Comparison of ENCODE assay signal across 1 mouse cellular context in the genomic region with DNA sequence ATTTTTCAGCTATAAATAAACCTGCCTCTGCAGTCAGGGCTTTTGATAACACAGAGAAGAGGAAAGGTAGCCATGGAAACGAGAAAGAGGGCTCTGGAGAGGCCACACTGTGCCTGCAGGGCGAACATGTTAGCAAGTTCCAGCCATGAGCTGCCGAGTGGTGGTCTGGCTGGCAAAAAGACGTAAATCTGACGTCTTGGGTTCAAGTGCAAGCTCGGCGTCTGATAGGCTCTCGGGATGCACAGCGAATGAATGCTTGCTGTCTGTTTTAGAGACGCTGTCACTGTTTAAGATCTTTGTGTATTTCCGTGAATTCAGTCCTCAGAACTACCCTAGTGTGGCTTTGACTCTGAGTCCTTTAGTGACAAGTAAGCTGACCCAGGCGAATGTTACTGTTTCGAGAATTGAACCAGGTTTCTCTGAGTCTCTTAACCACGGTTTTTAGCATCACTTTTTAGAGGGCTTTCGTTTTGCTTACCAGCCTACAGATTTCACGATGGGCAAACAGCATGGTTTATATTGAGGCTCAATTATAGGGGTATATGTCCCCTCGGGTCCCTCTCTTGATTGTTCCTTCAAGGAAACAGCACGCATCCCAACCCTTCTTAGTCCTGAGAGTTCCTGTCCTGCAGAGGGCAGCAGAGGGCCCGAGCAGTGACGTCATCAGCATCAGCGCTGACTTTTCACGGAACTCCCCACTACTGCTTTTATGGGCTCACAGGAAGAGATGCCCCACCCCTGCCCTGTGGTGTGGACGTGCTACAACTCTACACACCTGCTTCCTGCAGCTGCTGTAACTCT.
TF ChIP-seq lines count a peak whose summit lies in the region.

No protein-coding gene starts in this region.

TF ChIP-seq in CH12.LX, 34 proteins besides CTCF, POLR2A, EP300 and RAD21:
- TF ChIP-seq TBP (conservative IDR thresholded peaks at IDR 0.05; ENCODE audit: low read depth, low read length): no peak
- TF ChIP-seq MXI1 (IDR thresholded peaks at IDR 0.05; ENCODE audit: low read depth, low read length): no peak
- no peak for TF ChIP-seq CHD1 (IDR thresholded peaks at IDR 0.05; ENCODE audit: low read depth, low read length)
- TF ChIP-seq RCOR1 (conservative IDR thresholded peaks at IDR 0.05; ENCODE audit: low read depth, low read length): no peak
- TF ChIP-seq MEF2A (IDR thresholded peaks at IDR 0.05; ENCODE audit: borderline replicate concordance, low read depth, low read length): no peak
- TF ChIP-seq NELFE (IDR thresholded peaks at IDR 0.05; ENCODE audit: low read depth, low read length): peak; percentile 9; the same call in 1 of the 2 replicates
- TF ChIP-seq MAFK (IDR thresholded peaks at IDR 0.05; ENCODE audit: insufficient replicate concordance, low read length): no peak
- no peak for TF ChIP-seq MYC (IDR thresholded peaks at IDR 0.05; ENCODE audit: low read depth, low read length)
- TF ChIP-seq MAX (IDR thresholded peaks at IDR 0.05; ENCODE audit: low read length): no peak
- no peak for TF ChIP-seq POLR2AphosphoS2 (IDR thresholded peaks at IDR 0.05; ENCODE audit: low read depth, low read length)
- TF ChIP-seq USF2 (conservative IDR thresholded peaks at IDR 0.05; ENCODE audit: low read depth, low read length): no peak
- no peak for TF ChIP-seq ZC3H11A (IDR thresholded peaks at IDR 0.05; ENCODE audit: low read depth, low read length)
- TF ChIP-seq NRF1 (IDR thresholded peaks at IDR 0.05; ENCODE audit: low read depth, low read length): no peak
- TF ChIP-seq USF1 (IDR thresholded peaks at IDR 0.05; ENCODE audit: low read depth, low read length): no peak
- no peak for TF ChIP-seq CHD2 (IDR thresholded peaks at IDR 0.05; ENCODE audit: low read length)
- peak; percentile 76 for TF ChIP-seq TCF12 (IDR thresholded peaks at IDR 0.05; ENCODE audit: low read depth, low read length)
- no peak for TF ChIP-seq HCFC1 (IDR thresholded peaks at IDR 0.05; ENCODE audit: low read depth, low read length)
- TF ChIP-seq ETS1 (conservative IDR thresholded peaks at IDR 0.05; ENCODE audit: low read depth, low read length): peak; percentile 84
- no peak for TF ChIP-seq ZMIZ1 (IDR thresholded peaks at IDR 0.05; ENCODE audit: low read depth, low read length)
- TF ChIP-seq PAX5 (IDR thresholded peaks at IDR 0.05; ENCODE audit: low read length): no peak
- TF ChIP-seq ZKSCAN1 (IDR thresholded peaks at IDR 0.05; ENCODE audit: borderline replicate concordance, low read depth, low read length): no peak
- no peak for TF ChIP-seq ZNF384 (IDR thresholded peaks at IDR 0.05; ENCODE audit: low read depth, low read length)
- TF ChIP-seq JUND (conservative IDR thresholded peaks at IDR 0.05; ENCODE audit: low read depth, low read length): peak; percentile 78
- no peak for TF ChIP-seq KAT2A (IDR thresholded peaks at IDR 0.05; ENCODE audit: insufficient replicate concordance, low read length)
- no peak for TF ChIP-seq UBTF (IDR thresholded peaks at IDR 0.05; ENCODE audit: low read depth, low read length)
- TF ChIP-seq ELF1 (IDR thresholded peaks at IDR 0.05; ENCODE audit: low read depth, low read length): peak; percentile 59
- TF ChIP-seq E2F4 (IDR thresholded peaks at IDR 0.05; ENCODE audit: insufficient replicate concordance, low read depth, low read length): no peak
- peak; percentile 61; the same call in 1 of the 2 replicates for TF ChIP-seq JUN (IDR thresholded peaks at IDR 0.05; ENCODE audit: insufficient read depth, low read depth, low read length)
- no peak for TF ChIP-seq SIN3A (IDR thresholded peaks at IDR 0.05; ENCODE audit: low read length)
- TF ChIP-seq GABPA (IDR thresholded peaks at IDR 0.05; ENCODE audit: insufficient replicate concordance, low read depth, low read length): no peak
- TF ChIP-seq MAZ (IDR thresholded peaks at IDR 0.05; ENCODE audit: low read depth, low read length): no peak
- TF ChIP-seq SMC3 (IDR thresholded peaks at IDR 0.05; ENCODE audit: low read depth, low read length): no peak; the same call in 1 of the 2 replicates
- no peak; the same call in 1 of the 2 replicates for TF ChIP-seq BHLHE40 (IDR thresholded peaks at IDR 0.05; ENCODE audit: low read depth, low read length)
- no peak for TF ChIP-seq IRF4 (IDR thresholded peaks at IDR 0.05; ENCODE audit: low read depth, low read length)
